Mouse (Mus musculus): ENCODE measurements around the gene Gpr141. TPM values are rescaled to one million over a fixed set of nuclear protein-coding genes. Genes with fewer than 3 reads are reported as not detected.

Gene Gpr141
- polyA plus RNA-seq, 3 experiments from 2014 or later: 0.91 TPM; not detected in 2

DNA sequence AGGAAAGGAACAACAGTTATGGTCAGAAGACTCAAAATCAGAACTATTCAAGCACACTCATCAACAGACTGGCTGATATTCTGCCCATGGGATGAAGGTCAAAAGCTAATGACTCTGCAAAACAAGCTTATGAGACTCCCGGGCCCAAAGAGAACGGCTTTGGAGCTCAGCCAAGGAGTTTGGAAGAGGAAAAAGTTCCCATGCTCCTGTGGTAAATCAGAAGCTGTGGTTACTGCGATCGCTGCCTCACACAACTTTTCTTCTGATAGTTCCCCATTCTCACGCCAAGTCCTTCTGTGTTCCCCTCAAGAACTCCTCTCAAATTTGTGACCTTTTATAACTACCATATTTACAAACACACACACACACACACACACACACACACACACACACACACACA, 105.1 kb downstream of the Gpr141 start:
- ATAC-seq: no peak

DNA sequence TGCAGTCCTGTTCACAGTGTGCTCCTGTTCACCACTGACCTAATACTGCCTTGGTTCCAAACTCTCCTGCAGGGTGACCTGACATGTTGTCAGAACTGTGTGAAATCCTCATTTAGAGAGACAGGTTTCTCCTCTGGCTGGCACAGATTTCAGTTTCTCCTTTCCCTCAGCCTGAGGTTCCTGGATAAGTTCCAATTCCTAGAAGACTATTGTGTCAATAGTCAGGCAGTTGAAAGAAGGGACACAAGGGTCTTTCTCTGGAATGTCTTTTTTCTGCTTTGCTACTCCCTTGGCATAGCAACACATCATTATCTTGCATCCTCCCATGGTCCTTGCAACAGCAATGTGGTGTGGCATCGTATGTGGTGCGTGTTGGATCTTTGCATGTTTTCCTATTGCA, 106.9 kb downstream of the Gpr141 start:
- ATAC-seq: no peak

DNA sequence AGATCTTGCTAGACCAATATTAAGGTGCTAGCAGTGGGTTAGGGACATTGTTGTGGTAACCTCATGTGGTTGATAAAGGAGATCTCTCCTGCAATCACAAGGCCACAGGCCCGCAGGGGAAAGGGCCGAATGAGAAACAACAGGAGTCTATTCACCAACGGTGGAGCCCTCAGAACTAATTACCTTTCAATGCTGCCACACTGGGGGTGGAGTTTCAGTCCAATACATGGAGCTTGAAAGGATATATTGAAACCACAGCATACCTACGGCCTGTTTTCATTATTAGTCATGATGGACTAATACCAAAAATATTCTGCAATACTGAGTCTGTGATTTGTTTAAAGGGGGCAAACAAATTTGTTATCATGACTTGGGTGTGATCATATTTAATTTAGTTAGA, 120.3 kb downstream of the Gpr141 start:
- ATAC-seq: no peak

GRCm38 (mm10) chr13:19701443-19702078, 122.5 kb downstream of the Gpr141 start:
- no peak for ATAC-seq

GRCm38 (mm10) chr13:19700733-19701442, 123.2 kb downstream of the Gpr141 start:
- ATAC-seq: no peak

Other genes with a start within 250 kb of the Gpr141 start
- 1 to 10 TPM in 1 of 3 experiments, under 1 TPM in 2; 0.19 to 1.5 (median 0.24) TPM for gene Epdr1, start 204.3 kb downstream of the Gpr141 start, polyA plus RNA-seq (2017; shearing (Covaris generic))
- not detected for gene Sfrp4, start 201.2 kb downstream of the Gpr141 start, polyA plus RNA-seq (2017; shearing (Covaris generic))
- not detected for gene Nme8, start 126.5 kb downstream of the Gpr141 start, polyA plus RNA-seq (2017; shearing (Covaris generic))